In genomic region chr3:129793801-129794200, GRCm38 (mm10) we compare ENCODE assay signal across 20 mouse cellular contexts. TPM values are rescaled to one million over a fixed set of nuclear protein-coding genes. Genes with fewer than 3 reads are reported as not detected.
"Had no signal": no experiment of that assay in that cellular context is flagged by ENCODE, and none has a peak within 500 bp of the region (broad histone marks: within the 10 kb centered on the region; RNA-seq: fewer than 3 reads in every experiment).

No protein-coding gene starts in this region.

- H3K4me3 ChIP-seq: liver, embryonic 13.5 days; midbrain, embryonic 12.5 days; midbrain, embryonic 15.5 days; neural tube, embryonic 12.5 days; neural tube, embryonic 15.5 days had no signal

- H3K27me3 ChIP-seq: liver, embryonic 13.5 days; midbrain, embryonic 12.5 days; midbrain, embryonic 15.5 days; neural tube, embryonic 12.5 days; neural tube, embryonic 15.5 days had no signal

- H3K4me1 ChIP-seq: liver, embryonic 13.5 days; midbrain, embryonic 12.5 days; midbrain, embryonic 15.5 days; neural tube, embryonic 12.5 days; neural tube, embryonic 15.5 days had no signal

- ATAC-seq: intestine, postnatal 0 days; midbrain, embryonic 15.5 days had no signal

- H3K27ac ChIP-seq: liver, embryonic 13.5 days; macrophage; midbrain, embryonic 12.5 days; midbrain, embryonic 15.5 days; neural tube, embryonic 12.5 days; neural tube, embryonic 15.5 days; stomach, postnatal 0 days had no signal

- DNase-seq: liver, embryonic 13.5 days; lung, adult 2 months; right cerebral cortex, adult 18-20 months; right cerebral cortex, postnatal 14 days; right cerebral cortex, postnatal 4 days; thymus, adult 2 months; thymus, postnatal 14 days had no signal

- H3K4me2 ChIP-seq: liver, embryonic 13.5 days; midbrain, embryonic 12.5 days; midbrain, embryonic 15.5 days; neural tube, embryonic 12.5 days; neural tube, embryonic 15.5 days had no signal

- H3K9me3 ChIP-seq: liver, embryonic 13.5 days; midbrain, embryonic 12.5 days; midbrain, embryonic 15.5 days; neural tube, embryonic 12.5 days; neural tube, embryonic 15.5 days had no signal

- H3K9ac ChIP-seq: liver, embryonic 13.5 days; midbrain, embryonic 12.5 days; midbrain, embryonic 15.5 days; neural tube, embryonic 12.5 days; neural tube, embryonic 15.5 days had no signal

- H3K36me3 ChIP-seq: liver, embryonic 13.5 days; midbrain, embryonic 12.5 days; midbrain, embryonic 15.5 days; neural tube, embryonic 12.5 days; neural tube, embryonic 15.5 days had no signal

RNA-seq across cellular contexts. Expression of gene Lrit3, which starts 10.0 kb away (rescaled TPM):
- polyA plus RNA-seq: intestine, embryonic 14.5 days; limb, embryonic 11.5 days; liver, adult 2 months; liver, embryonic 13.5 days; liver, embryonic 16.5 days; lung, adult 2 months; lung, embryonic 16.5 days; macrophage; midbrain, embryonic 12.5 days; midbrain, embryonic 15.5 days; neural tube, embryonic 12.5 days; neural tube, embryonic 15.5 days had no signal

RNA-seq across cellular contexts. Expression of gene Rrh, which starts 28.6 kb away (rescaled TPM):
- polyA plus RNA-seq: intestine, embryonic 14.5 days; limb, embryonic 11.5 days; liver, adult 2 months; liver, embryonic 16.5 days; lung, embryonic 16.5 days; midbrain, embryonic 12.5 days; neural tube, embryonic 12.5 days; neural tube, embryonic 15.5 days; stomach, embryonic 14.5 days had no signal

RNA-seq across cellular contexts. Expression of gene Cfi, which starts 41.9 kb away (rescaled TPM):
- polyA plus RNA-seq: macrophage had no signal
